Mouse (Mus musculus) lung, adult 2 months (tissue): Measurements from ENCODE around the gene Tyw3.

Experiments
- CTCF ChIP-seq: fragments of 200-500 bp; IDR thresholded peaks from 2 replicates; pipeline ENCODE4 v1.5.1; 2011; ENCODE audit warnings: mild to moderate bottlenecking, low read length, control low read depth; ENCODE audit not compliant: insufficient read depth
- POLR2A ChIP-seq: fragments of 200-500 bp; IDR thresholded peaks from 2 replicates; pipeline ENCODE4 v1.6.1; 2011; ENCODE audit warnings: low read depth, mild to moderate bottlenecking, control low read depth, low read length, borderline replicate concordance; ENCODE audit errors: extremely low read depth

DNA sequence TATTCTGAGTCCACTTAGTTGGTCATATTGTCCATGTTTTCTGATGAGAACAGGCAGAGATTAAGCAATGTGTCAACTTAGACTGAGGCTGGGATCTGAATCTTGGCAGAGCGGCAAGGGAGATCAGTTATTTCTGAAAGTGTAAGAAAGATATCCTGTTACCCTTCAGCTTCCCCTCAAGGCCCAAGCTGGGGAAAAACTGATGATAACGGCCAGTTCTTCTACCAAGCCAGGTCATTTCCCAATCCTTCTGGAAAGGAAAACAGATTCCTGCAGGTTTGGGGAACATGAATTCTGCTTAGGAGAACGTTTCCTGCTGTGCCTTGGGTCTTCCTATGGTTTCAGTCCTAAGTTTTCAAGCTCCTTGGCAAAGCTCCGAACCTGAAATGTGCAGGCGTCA is 63.7 kb downstream of the Tyw3 start:
- no peak for TF ChIP-seq POLR2A
- no peak for TF ChIP-seq CTCF
